Mouse (Mus musculus) lung, embryonic 14.5 days (tissue): ENCODE results near the gene Notch4. TPM values are rescaled to one million over a fixed set of nuclear protein-coding genes. Genes with fewer than 3 reads are reported as not detected.
A peak's percentile ranks its signal among the peaks of the same experiment; 100 is the strongest.

Source experiments
- ATAC-seq: fragments of 200-750 bp; cut with Nextera tagmentation; 2 replicates; pipeline ENCODE4 v1.8.0; 2017; ENCODE audit warnings: mild to moderate bottlenecking, moderate TSS enrichment, moderate library complexity; ENCODE audit not compliant: insufficient read depth
- DNase-seq: peaks from one replicate; pipeline ENCODE4 v3.0.0-alpha.2; 2015
- H3K27ac ChIP-seq: fragments of 300-500 bp; sonication (generic); 2 replicates; pipeline ENCODE4 v1.5.1; 2014; ENCODE audit warnings: low read depth, mild to moderate bottlenecking, moderate library complexity
- H3K27me3 ChIP-seq: fragments of 300-500 bp; sonication (generic); 2 replicates; pipeline ENCODE4 v1.6.1; 2014; ENCODE audit warnings: low read length, control low read depth; ENCODE audit not compliant: insufficient read depth
- H3K36me3 ChIP-seq: fragments of 300-500 bp; sonication (generic); 2 replicates; pipeline ENCODE4 v1.6.1; 2014; ENCODE audit warnings: control low read depth; ENCODE audit not compliant: insufficient read depth
- H3K4me1 ChIP-seq: fragments of 300-500 bp; sonication (generic); 2 replicates; pipeline ENCODE4 v1.6.1; 2014; ENCODE audit warnings: antibody characterized with exemption, control low read depth; ENCODE audit not compliant: insufficient read depth
- H3K4me2 ChIP-seq: fragments of 300-500 bp; sonication (generic); 2 replicates; pipeline ENCODE4 v1.6.1; 2014; ENCODE audit warnings: mild to moderate bottlenecking
- H3K4me3 ChIP-seq: fragments of 300-500 bp; sonication (generic); 2 replicates; pipeline ENCODE4 v1.5.1; 2014; ENCODE audit warnings: low read depth, low read length
- H3K9ac ChIP-seq: fragments of 300-500 bp; sonication (generic); 2 replicates; pipeline ENCODE4 v1.6.1; 2014
- H3K9me3 ChIP-seq: fragments of 300-500 bp; sonication (generic); 2 replicates; pipeline ENCODE4 v1.6.1; 2016; ENCODE audit warnings: low read depth, low read length, control low read depth
- CTCF ChIP-seq: IDR thresholded peaks from 2 replicates; pipeline ENCODE4 v1.5.1; 2016; ENCODE audit warnings: antibody characterized with exemption, low read depth
- WGBS: fragments of 180-500 bp; shearing (Covaris S2); extraction: QIAGEN DNeasy Blood & Tissue Kit; methylation state at CpG from one replicate; pipeline ENCODE4 v1.1.7; 2014; 5-methylcytosine and 5-hydroxymethylcytosine counted together
- polyA plus RNA-seq: library from polyadenylated mRNA; unstranded; fragments of >200 nt; fragmentation: Nextera tagmentation; extraction: Ambion mirVana; gene quantifications from 2 replicates; pipeline ENCODE4 v1.2.1, GENCODE M21; 2014

Notch4 gene
- polyA plus RNA-seq, 1 experiment from 2014 or later: 8.5 TPM

- no peak for TF ChIP-seq CTCF
- H3K9ac ChIP-seq: no peak overlapping the region
- 57% methylated on average over 3 of the region's 3 CpGs for WGBS
- H3K9me3 ChIP-seq: no peaks in the 10 kb centered on the region
- peaks cover 42% of the 10 kb centered on the region for H3K4me1 ChIP-seq
- no peaks in the 10 kb centered on the region for H3K36me3 ChIP-seq
- no peak overlapping the region for H3K4me3 ChIP-seq
- H3K27me3 ChIP-seq: no peaks in the 10 kb centered on the region
- H3K27ac ChIP-seq: no peak overlapping the region
- DNase-seq (no peak), ATAC-seq (no peak)
- peak overlapping the region; percentile 97 for H3K4me2 ChIP-seq
These were observed 24.7 kb downstream of the Notch4 start for GRCm38 (mm10) chr17:34588767-34589166.

- no peak for DNase-seq
- Histone ChIP-seq H3K4me2 (peak overlapping the region; percentile 97), H3K9me3 (no peaks in the 10 kb centered on the region), H3K27ac (peak overlapping the region; percentile 98), H3K36me3 (peaks cover 4% of the 10 kb centered on the region), H3K4me3 (peak overlapping the region; percentile 14), H3K27me3 (no peaks in the 10 kb centered on the region), H3K9ac (no peak overlapping the region; the same call in 1 of the 2 replicates), H3K4me1 (peaks cover 44% of the 10 kb centered on the region)
- TF ChIP-seq CTCF: no peak
- no peak for ATAC-seq
- WGBS: 20% methylated on average over 7 of the region's 7 CpGs
These were observed 25.1 kb downstream of the Notch4 start for GRCm38 (mm10) chr17:34589206-34589605.

GRCm38 (mm10) chr17:34589681-34590101, 25.6 kb downstream of the Notch4 start, which contains the start of gene Gpsm3:
Gene Gpsm3 (plus strand): TSS chr17:34589806.
- ATAC-seq (no peak), DNase-seq (peak; percentile 72)
- peaks cover 48% of the 10 kb centered on the region for H3K4me1 ChIP-seq
- WGBS: 7% methylated on average over 7 of the region's 7 CpGs
- H3K4me3 ChIP-seq: peak within 1 kb of the TSS; percentile 14
- H3K9ac ChIP-seq: peak within 1 kb of the TSS; percentile 8; the same call in 1 of the 2 replicates
- no peak for TF ChIP-seq CTCF
- no peaks in the 10 kb centered on the region for H3K27me3 ChIP-seq
- peaks cover 9% of the 10 kb centered on the region for H3K36me3 ChIP-seq
- H3K27ac ChIP-seq: peak within 1 kb of the TSS; percentile 98
- H3K4me2 ChIP-seq: peak within 1 kb of the TSS; percentile 97
- H3K9me3 ChIP-seq: no peaks in the 10 kb centered on the region

GRCm38 (mm10) chr17:34590154-34590987, 26.3 kb downstream of the Notch4 start:
- Histone ChIP-seq H3K4me1 (peaks cover 49% of the 10 kb centered on the region), H3K9ac (0 out of 2 replicates have a peak overlapping the region, but pooled peaks have one; percentile 8), H3K4me3 (peak overlapping the region; percentile 14), H3K36me3 (peaks cover 16% of the 10 kb centered on the region), H3K9me3 (no peaks in the 10 kb centered on the region), H3K4me2 (peak overlapping the region; percentile 97), H3K27me3 (no peaks in the 10 kb centered on the region), H3K27ac (peak overlapping the region; percentile 98)
- ATAC-seq (no peak), DNase-seq (no peak)
- 62% methylated on average over 15 of the region's 15 CpGs for WGBS
- TF ChIP-seq CTCF: no peak

- H3K27me3 ChIP-seq: no peaks in the 10 kb centered on the region
- H3K9me3 ChIP-seq: no peaks in the 10 kb centered on the region
- peak within 1 kb of the TSS; percentile 87 for H3K4me3 ChIP-seq
- peak within 1 kb of the TSS; percentile 98 for H3K27ac ChIP-seq
- peak within 1 kb of the TSS; percentile 95 for H3K9ac ChIP-seq
- DNase-seq (peak; percentile 59), ATAC-seq (peak; percentile 6; the same call in 1 of the 2 replicates)
- no peak for TF ChIP-seq CTCF
- peaks cover 43% of the 10 kb centered on the region for H3K4me1 ChIP-seq
- peaks cover 25% of the 10 kb centered on the region for H3K36me3 ChIP-seq
- peak within 1 kb of the TSS; percentile 97 for H3K4me2 ChIP-seq
- 3% methylated on average over 21 of the region's 21 CpGs for WGBS
These were observed 27.2 kb downstream of the Notch4 start, which contains the start of gene Pbx2 for GRCm38 (mm10) chr17:34591029-34591993. Gene Pbx2 (plus strand): TSS chr17:34591266.

GRCm38 (mm10) chr17:34591994-34592375, 27.9 kb downstream of the Notch4 start:
- Histone ChIP-seq H3K36me3 (peaks cover 30% of the 10 kb centered on the region), H3K9me3 (no peaks in the 10 kb centered on the region), H3K4me2 (peak overlapping the region; percentile 97), H3K9ac (peak overlapping the region; percentile 95), H3K4me3 (peak overlapping the region; percentile 87), H3K4me1 (peaks cover 45% of the 10 kb centered on the region), H3K27ac (peak overlapping the region; percentile 98), H3K27me3 (no peaks in the 10 kb centered on the region)
- under 1% methylated on average over 29 of the region's 35 CpGs for WGBS
- DNase-seq (peak; percentile 88), ATAC-seq (peak; percentile 25)
- TF ChIP-seq CTCF: no peak
